Mouse (Mus musculus): ENCODE results near the gene Pnrc1. TPM values are rescaled to one million over a fixed set of nuclear protein-coding genes. Genes with fewer than 3 reads are reported as not detected.
"Not testable (repeated sequence)": the region's sequence is repeated elsewhere in the genome, so short reads cannot be mapped to it uniquely, and the experiment has no call there.

The Pnrc1 gene
- polyA plus RNA-seq, 1 experiment from 2014 or later = 83.2 TPM

DNA sequence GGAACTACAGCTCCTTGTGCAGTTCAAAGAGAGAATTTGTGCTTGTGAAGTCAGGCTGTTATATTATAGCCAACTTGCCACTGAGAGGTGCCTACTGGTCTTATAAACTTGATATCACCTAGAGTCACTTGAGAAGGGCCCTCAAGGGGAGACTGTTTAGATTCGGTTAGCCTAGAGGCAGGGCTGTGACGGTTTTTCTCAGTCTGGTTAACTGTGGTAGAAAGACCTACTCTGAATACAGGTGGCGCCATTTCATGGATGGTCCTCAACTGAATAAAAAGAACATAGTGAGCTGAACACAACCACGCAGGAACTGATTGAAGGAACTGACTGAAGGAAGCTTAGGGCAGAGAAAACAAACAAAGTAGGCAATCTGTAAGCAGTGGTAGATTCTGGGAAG is 17.2 kb upstream of the Pnrc1 start:
- peaks cover 5% of the 10 kb centered on the region; the same call in 1 of the 2 replicates for H3K4me1 ChIP-seq (ENCODE audit: control insufficient read depth, insufficient read depth, low read length)

DNA sequence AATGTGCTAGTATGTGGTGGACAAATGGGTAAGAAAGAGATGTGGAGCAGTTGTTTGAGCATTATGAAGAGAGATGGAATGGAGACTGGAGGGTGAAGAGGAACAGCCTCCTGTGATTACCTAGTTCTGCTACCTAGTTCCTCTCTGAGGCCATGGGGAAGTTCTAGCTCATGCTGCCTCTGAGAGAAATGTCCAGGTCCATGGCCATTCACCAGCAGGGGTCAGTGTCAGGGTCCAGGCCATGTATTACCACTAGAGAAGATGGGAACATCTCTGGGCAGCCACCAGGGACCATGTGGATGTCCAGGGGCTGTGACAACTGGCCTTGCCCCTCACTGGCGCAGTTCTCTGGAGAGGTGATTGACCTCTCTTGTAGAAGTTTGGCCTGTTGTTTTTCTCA is 13.1 kb upstream of the Pnrc1 start:
- no peak overlapping the region for H3K4me3 ChIP-seq (replicated peaks; ENCODE audit: low read depth, low read length)
- no peaks in the 10 kb centered on the region for H3K4me1 ChIP-seq (ENCODE audit: control insufficient read depth, insufficient read depth, low read length)
- ATAC-seq (ENCODE audit: low FRiP score, low TSS enrichment) (no peak), DNase-seq (no peak)
- no peak overlapping the region for H3K4me2 ChIP-seq (ENCODE audit: low read length)
- no peaks in the 10 kb centered on the region for H3K36me3 ChIP-seq (ENCODE audit: control insufficient read depth, insufficient read depth, low read length)
- no peak overlapping the region for H3K27ac ChIP-seq (replicated peaks; ENCODE audit: low read depth, low read length)
- no peaks in the 10 kb centered on the region for H3K27me3 ChIP-seq (ENCODE audit: control insufficient read depth, insufficient read depth, low read length)
- H3K9me3 ChIP-seq (ENCODE audit: control insufficient read depth, low read length) = no peaks in the 10 kb centered on the region
- 92% methylated on average over 1 of the region's 1 CpGs for WGBS
- H3K9ac ChIP-seq (replicated peaks; ENCODE audit: low read length) = no peak overlapping the region

More for the DNA sequence above, 17.2 kb upstream of the Pnrc1 start:
- 72% methylated on average over 4 of the region's 4 CpGs for WGBS
- Histone ChIP-seq H3K36me3 (ENCODE audit: control insufficient read depth, insufficient read depth, low read length) (no peaks in the 10 kb centered on the region), H3K27me3 (ENCODE audit: control insufficient read depth, insufficient read depth, low read length) (no peaks in the 10 kb centered on the region), H3K27ac (replicated peaks; ENCODE audit: low read depth, low read length) (no peak overlapping the region), H3K9me3 (ENCODE audit: control insufficient read depth, low read length) (no peaks in the 10 kb centered on the region), H3K9ac (replicated peaks; ENCODE audit: low read length) (no peak overlapping the region), H3K4me2 (ENCODE audit: low read length) (no peak overlapping the region), H3K4me3 (replicated peaks; ENCODE audit: low read depth, low read length) (no peak overlapping the region)
- no peak for ATAC-seq (ENCODE audit: low FRiP score, low TSS enrichment)
- no peak for DNase-seq

DNA sequence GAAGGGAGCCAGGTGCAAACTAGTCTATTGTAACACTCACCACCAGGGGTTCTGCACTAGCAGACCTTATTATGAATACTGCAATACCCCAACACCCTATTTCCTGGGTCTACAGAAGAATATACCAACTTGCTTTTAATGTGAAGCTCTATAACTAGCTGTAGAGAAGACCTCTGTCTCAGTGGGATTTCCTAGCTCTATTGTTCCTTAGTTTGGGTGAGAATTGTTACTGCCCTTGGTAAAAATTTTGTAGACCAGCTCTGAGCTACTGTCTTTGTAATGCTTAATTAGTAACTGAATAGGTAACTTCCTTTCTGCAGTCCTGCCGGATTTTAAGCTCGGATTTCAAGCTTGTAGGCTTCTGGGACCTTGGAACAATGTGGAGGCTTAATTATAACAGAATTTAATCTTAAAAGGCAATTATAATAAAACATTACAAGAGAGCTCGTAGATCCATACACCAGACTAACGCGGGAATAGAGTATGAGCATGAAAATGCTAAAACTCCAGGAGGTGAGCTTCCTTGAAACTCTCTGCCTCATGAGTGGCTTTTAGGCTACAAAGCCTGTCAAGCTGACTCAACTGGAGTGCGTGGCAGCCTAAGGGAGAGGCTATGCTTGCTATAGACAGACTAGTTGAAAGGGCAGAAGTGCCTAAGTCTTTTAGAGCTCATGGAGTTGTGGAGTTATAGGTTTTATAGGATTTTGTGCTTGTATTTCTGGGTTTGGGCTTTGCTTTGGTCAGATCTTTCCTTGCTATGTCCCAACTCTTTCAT is 11.1 kb upstream of the Pnrc1 start:
- H3K9me3 ChIP-seq (ENCODE audit: control insufficient read depth, low read length); H3K36me3 ChIP-seq (ENCODE audit: control insufficient read depth, insufficient read depth, low read length); H3K9ac ChIP-seq (replicated peaks; ENCODE audit: low read length); H3K27ac ChIP-seq (replicated peaks; ENCODE audit: low read depth, low read length); H3K4me3 ChIP-seq (replicated peaks; ENCODE audit: low read depth, low read length); H3K4me2 ChIP-seq (ENCODE audit: low read length); H3K4me1 ChIP-seq (ENCODE audit: control insufficient read depth, insufficient read depth, low read length); DNase-seq; H3K27me3 ChIP-seq (ENCODE audit: control insufficient read depth, insufficient read depth, low read length); ATAC-seq (ENCODE audit: low FRiP score, low TSS enrichment): not testable (repeated sequence)
- 64% methylated on average over 6 of the region's 6 CpGs for WGBS

DNA sequence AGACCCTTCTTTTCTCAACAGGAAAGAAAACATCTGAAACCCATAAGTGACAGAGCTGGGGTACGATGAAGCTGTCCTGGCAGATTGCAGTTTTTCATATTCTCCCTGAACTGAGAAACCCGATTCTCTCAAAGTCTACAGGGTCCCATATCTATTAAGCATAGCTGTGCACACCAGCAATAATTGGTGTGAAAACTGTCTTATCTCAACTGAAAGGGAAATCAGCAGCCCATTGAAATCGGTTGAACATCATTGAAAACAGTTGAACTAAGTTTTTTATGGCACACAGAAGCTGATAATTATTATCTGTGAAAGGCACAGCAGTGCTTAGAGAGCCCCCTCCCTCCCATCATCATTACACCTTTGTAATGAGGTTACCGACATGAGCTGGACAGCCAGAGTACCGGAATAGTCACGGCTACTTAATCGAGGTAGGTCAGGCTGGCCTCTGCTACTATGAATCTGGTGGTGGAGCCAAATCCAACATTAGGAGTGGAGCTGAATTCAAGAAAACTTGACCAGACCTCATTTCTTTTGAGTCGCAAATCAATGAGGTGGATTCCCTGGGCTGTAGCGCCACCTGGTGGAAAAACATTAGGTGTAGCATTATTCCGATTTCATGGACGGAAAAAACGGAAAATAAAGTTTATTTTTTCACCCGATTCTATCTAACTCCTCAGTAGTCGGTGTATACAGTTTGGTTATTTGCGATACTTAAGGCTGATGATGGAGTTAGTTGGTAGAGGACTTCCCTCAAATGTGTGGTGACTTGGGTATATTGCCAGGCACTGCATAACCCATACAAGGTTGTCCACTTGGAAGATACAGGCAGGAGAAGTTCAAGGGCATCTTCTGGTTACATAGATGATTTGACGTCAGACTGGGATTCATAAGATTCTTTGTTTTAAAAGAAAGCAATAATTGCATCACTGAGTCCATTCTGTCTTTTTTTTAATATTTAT is 2.7 kb upstream of the Pnrc1 start:
- no peak for ATAC-seq (ENCODE audit: low FRiP score, low TSS enrichment)
- 30% methylated on average over 16 of the region's 16 CpGs for WGBS
- DNase-seq = peak; percentile 92
- H3K27me3 ChIP-seq (ENCODE audit: control insufficient read depth, insufficient read depth, low read length) = no peaks in the 10 kb centered on the region
- H3K4me3 ChIP-seq (replicated peaks; ENCODE audit: low read depth, low read length) = no peak overlapping the region
- no peak overlapping the region for H3K27ac ChIP-seq (replicated peaks; ENCODE audit: low read depth, low read length)
- no peaks in the 10 kb centered on the region for H3K4me1 ChIP-seq (ENCODE audit: control insufficient read depth, insufficient read depth, low read length)
- H3K36me3 ChIP-seq (ENCODE audit: control insufficient read depth, insufficient read depth, low read length) = no peaks in the 10 kb centered on the region
- no peak overlapping the region for H3K4me2 ChIP-seq (ENCODE audit: low read length)
- H3K9ac ChIP-seq (replicated peaks; ENCODE audit: low read length) = no peak overlapping the region
- no peaks in the 10 kb centered on the region for H3K9me3 ChIP-seq (ENCODE audit: control insufficient read depth, low read length)

DNA sequence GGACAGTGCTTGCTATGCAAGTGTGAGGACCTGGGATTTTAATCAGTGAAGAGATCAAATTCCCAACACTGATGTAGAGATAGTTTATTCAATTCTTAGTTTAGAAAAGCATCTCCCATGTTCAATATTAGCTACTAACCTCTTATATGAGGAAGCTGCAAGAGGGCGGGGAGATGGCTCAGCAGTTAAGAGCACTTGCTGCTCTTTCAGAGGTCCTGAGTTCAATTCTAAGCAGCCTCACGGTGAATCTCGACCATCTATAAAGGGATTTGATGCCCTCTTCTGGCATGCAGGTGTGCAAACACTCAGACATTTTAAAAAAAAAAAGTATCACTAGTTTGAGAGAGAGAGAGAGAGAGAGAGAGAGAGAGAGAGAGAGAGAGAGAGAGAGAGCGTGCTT is 915 bp upstream of the Pnrc1 start:
- Histone ChIP-seq H3K36me3 (ENCODE audit: control insufficient read depth, insufficient read depth, low read length) (no peaks in the 10 kb centered on the region), H3K27ac (replicated peaks; ENCODE audit: low read depth, low read length) (no peak overlapping the region), H3K4me2 (ENCODE audit: low read length) (no peak overlapping the region), H3K27me3 (ENCODE audit: control insufficient read depth, insufficient read depth, low read length) (no peaks in the 10 kb centered on the region), H3K4me1 (ENCODE audit: control insufficient read depth, insufficient read depth, low read length) (no peaks in the 10 kb centered on the region), H3K9me3 (ENCODE audit: control insufficient read depth, low read length) (no peaks in the 10 kb centered on the region), H3K4me3 (replicated peaks; ENCODE audit: low read depth, low read length) (no peak overlapping the region), H3K9ac (replicated peaks; ENCODE audit: low read length) (no peak overlapping the region)
- DNase-seq = no peak
- ATAC-seq (ENCODE audit: low FRiP score, low TSS enrichment) = no peak
- WGBS = 62% methylated on average over 4 of the region's 4 CpGs

DNA sequence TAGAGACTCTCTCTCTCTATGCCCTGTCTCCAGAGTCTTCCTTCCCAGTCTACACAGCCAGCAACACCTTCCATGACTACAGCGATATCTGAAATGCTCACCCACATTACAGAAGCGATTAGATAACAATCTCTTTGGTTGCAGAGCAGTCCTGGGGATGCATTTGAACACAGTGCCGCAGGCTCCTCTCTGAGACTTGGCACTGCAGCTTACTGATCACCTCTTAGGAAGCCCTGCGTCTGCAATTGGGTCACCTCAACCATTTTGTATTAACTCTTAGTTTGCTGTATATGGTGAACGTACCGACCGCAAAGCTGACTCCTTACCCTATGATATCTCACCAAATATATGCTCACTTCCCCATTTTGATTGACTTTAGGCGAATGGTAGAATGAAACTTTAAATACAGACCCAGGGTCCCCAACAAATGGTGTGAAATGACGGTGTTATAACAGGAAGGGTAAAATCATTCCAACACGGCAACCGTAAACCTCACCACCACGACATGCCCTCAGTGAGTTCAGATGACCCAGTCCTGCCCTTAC is 785 bp downstream of the Pnrc1 start:
- Histone ChIP-seq H3K27me3 (ENCODE audit: control insufficient read depth, insufficient read depth, low read length) (no peaks in the 10 kb centered on the region), H3K9me3 (ENCODE audit: control insufficient read depth, low read length) (no peaks in the 10 kb centered on the region), H3K36me3 (ENCODE audit: control insufficient read depth, insufficient read depth, low read length) (no peaks in the 10 kb centered on the region), H3K4me1 (ENCODE audit: control insufficient read depth, insufficient read depth, low read length) (no peaks in the 10 kb centered on the region), H3K27ac (replicated peaks; ENCODE audit: low read depth, low read length) (no peak overlapping the region), H3K9ac (replicated peaks; ENCODE audit: low read length) (no peak overlapping the region), H3K4me2 (ENCODE audit: low read length) (no peak overlapping the region), H3K4me3 (replicated peaks; ENCODE audit: low read depth, low read length) (no peak overlapping the region)
- DNase-seq (no peak), ATAC-seq (ENCODE audit: low FRiP score, low TSS enrichment) (no peak)
- 90% methylated on average over 12 of the region's 12 CpGs for WGBS

DNA sequence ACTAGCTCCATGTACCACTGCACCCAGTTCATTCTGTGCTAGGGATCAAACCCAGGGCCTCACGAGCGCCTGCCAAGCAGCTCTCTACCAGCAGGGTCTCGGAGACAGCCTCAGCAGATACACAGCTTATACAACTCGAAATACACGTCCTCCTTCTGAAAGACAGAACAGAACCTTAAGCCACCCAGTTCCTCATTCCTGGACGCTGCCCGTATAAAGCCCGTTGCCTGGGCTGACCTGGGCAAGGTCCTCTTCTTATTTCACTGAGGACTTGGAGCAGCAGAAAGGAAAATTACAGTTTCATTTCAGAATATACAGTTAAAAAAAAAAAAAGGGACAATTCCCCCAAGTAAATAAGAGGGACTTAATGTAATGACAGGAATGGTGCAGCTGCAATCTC is 4.5 kb downstream of the Pnrc1 start:
- 88% methylated on average over 8 of the region's 8 CpGs for WGBS
- DNase-seq = no peak
- Histone ChIP-seq H3K27ac (replicated peaks; ENCODE audit: low read depth, low read length) (no peak overlapping the region), H3K4me1 (ENCODE audit: control insufficient read depth, insufficient read depth, low read length) (no peaks in the 10 kb centered on the region), H3K27me3 (ENCODE audit: control insufficient read depth, insufficient read depth, low read length) (no peaks in the 10 kb centered on the region), H3K9me3 (ENCODE audit: control insufficient read depth, low read length) (no peaks in the 10 kb centered on the region), H3K9ac (replicated peaks; ENCODE audit: low read length) (no peak overlapping the region), H3K4me2 (ENCODE audit: low read length) (no peak overlapping the region), H3K36me3 (ENCODE audit: control insufficient read depth, insufficient read depth, low read length) (no peaks in the 10 kb centered on the region), H3K4me3 (replicated peaks; ENCODE audit: low read depth, low read length) (no peak overlapping the region)
- no peak for ATAC-seq (ENCODE audit: low FRiP score, low TSS enrichment)

DNA sequence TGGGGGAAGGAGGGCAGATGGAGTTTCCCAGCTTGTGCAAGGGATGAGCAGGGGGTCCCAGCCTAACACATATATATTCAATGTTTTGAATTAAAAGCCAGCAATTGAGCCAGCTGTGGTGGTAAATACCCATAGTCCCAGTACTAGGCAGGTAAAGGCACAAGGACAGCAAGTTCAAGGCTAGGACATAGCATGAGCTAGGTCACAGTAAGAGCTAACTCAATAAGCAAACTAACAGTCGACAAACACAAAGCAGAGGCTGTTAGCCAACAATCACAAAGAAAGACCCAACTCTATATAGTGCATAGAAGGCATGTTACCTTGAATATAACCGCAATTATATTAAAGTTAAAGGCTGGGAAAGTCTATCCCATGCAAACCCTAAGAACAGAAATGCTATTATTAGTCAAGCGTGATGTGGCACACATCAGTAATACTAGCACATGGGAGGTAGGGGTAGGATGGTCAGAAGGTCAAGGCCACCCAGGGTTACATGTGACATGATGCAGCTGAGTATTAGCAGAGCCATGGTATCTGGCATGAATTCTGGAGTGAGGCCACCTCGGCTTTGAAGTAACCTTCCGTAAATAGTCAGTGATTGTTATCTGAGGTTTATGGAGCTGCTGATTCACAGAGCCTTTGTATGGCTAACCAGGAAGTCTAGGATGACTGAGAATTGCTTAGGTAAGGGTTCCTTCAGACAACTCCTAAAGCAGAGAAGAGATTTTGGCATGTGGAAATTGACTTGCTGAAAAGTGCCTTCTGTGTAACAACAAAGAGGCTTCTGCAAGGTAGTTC is 5.7 kb downstream of the Pnrc1 start:
- Histone ChIP-seq H3K27ac (replicated peaks; ENCODE audit: low read depth, low read length) (no peak overlapping the region), H3K36me3 (ENCODE audit: control insufficient read depth, insufficient read depth, low read length) (no peaks in the 10 kb centered on the region), H3K9me3 (ENCODE audit: control insufficient read depth, low read length) (no peaks in the 10 kb centered on the region), H3K4me3 (replicated peaks; ENCODE audit: low read depth, low read length) (no peak overlapping the region), H3K4me2 (ENCODE audit: low read length) (no peak overlapping the region), H3K27me3 (ENCODE audit: control insufficient read depth, insufficient read depth, low read length) (no peaks in the 10 kb centered on the region), H3K4me1 (ENCODE audit: control insufficient read depth, insufficient read depth, low read length) (no peaks in the 10 kb centered on the region), H3K9ac (replicated peaks; ENCODE audit: low read length) (no peak overlapping the region)
- WGBS = 91% methylated on average over 5 of the region's 5 CpGs
- ATAC-seq (ENCODE audit: low FRiP score, low TSS enrichment) (no peak), DNase-seq (no peak)

Data from midbrain, embryonic 14.5 days (tissue).